Mouse (Mus musculus): Measurements from ENCODE around the gene Gm9936. TPM values are rescaled to one million over a fixed set of nuclear protein-coding genes. Genes with fewer than 3 reads are reported as not detected.

Gm9936 gene
- total and polyA plus RNA-seq, 3 experiments = 0.04 to 0.26 TPM; not detected in 1

DNA sequence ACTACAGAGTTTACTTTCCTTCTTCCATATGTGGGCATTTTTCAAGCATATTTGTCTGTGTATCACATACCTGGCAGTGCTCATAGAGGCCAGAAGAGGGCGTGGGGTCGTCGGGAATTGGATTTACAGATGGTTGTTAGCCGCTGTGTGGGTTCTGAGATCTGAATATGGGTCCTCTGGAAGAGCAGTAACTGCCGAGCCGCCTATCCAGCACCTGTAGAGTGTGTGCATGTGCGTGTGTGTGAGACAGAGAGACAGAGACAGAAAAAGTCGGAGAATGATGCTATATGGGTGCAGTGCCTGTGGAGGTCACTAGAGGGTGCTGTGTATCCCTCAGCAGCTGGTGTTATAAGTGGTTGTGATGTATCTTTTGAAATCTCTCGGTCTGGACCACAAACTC, 34.3 kb downstream of the Gm9936 start:
- peaks cover 0 to 7% of the 10 kb centered on the region in 2 experiments; a peak in 2 of 4 replicates for H3K4me1 ChIP-seq (ENCODE audit: control insufficient read depth in 1 of 2, insufficient read depth in 2 of 2)
- no peaks in the 10 kb centered on the region for H3K36me3 ChIP-seq (replicated peaks in 1 of 2; ENCODE audit: control insufficient read depth in 1 of 2, insufficient read depth in 1 of 2, low read length in 1 of 2)
- H3K9ac ChIP-seq (ENCODE audit: insufficient read depth, low read depth) = no peak overlapping the region
- dilution Hi-C loops (cut with MboI; ENCODE audit: extremely low pct_ligation_motif_present, extremely low pct_unique_long_range_greater_than_20kb, low sequenced_read_pairs) (no loop called here), in situ Hi-C loops (cut with MboI; ENCODE audit: low pct_ligation_motif_present, low pct_unique_long_range_greater_than_20kb, low sequenced_read_pairs) (no loop called here)
- no peak overlapping the region for H3K4me3 ChIP-seq (replicated peaks in 1 of 3; ENCODE audit: low read depth in 2 of 3, low read length in 2 of 3, poor library complexity in 1 of 3)
- no peaks in the 10 kb centered on the region for H3K27me3 ChIP-seq (replicated peaks)
- no peak; the same call in 1 of the 2 replicates for TF ChIP-seq NELFE (IDR thresholded peaks at IDR 0.05; ENCODE audit: low read depth, low read length)
- no peak for TF ChIP-seq IRF4 (IDR thresholded peaks at IDR 0.05; ENCODE audit: low read depth, low read length)
- no peak for TF ChIP-seq ZC3H11A (IDR thresholded peaks at IDR 0.05; ENCODE audit: low read depth, low read length)
- TF ChIP-seq ETS1 (conservative IDR thresholded peaks at IDR 0.05; ENCODE audit: low read depth, low read length) = no peak
- no peak for TF ChIP-seq ZMIZ1 (IDR thresholded peaks at IDR 0.05; ENCODE audit: low read depth, low read length)
- peak; percentile 47 for TF ChIP-seq SMC3 (IDR thresholded peaks at IDR 0.05; ENCODE audit: low read depth, low read length)
- no peak for TF ChIP-seq PAX5 (IDR thresholded peaks at IDR 0.05; ENCODE audit: low read length)
- no peak for TF ChIP-seq JUN (IDR thresholded peaks at IDR 0.05; ENCODE audit: insufficient read depth, low read depth, low read length)
- TF ChIP-seq POLR2AphosphoS2 (IDR thresholded peaks at IDR 0.05; ENCODE audit: low read depth, low read length) = no peak
- TF ChIP-seq NRF1 (IDR thresholded peaks at IDR 0.05; ENCODE audit: low read depth, low read length) = no peak
- no peak for TF ChIP-seq ZKSCAN1 (IDR thresholded peaks at IDR 0.05; ENCODE audit: borderline replicate concordance, low read depth, low read length)
- no peak for TF ChIP-seq UBTF (IDR thresholded peaks at IDR 0.05; ENCODE audit: low read depth, low read length)
- no peak for TF ChIP-seq MYC (IDR thresholded peaks at IDR 0.05; ENCODE audit: low read depth, low read length)
- TF ChIP-seq CTCF (conservative IDR thresholded peaks at IDR 0.05 in 1 of 2, IDR thresholded peaks at IDR 0.05 in 1 of 2; ENCODE audit: low read depth in 2 of 2, low read length in 2 of 2) = peak; percentile 73 to 89
- no peak for TF ChIP-seq MAX (IDR thresholded peaks at IDR 0.05; ENCODE audit: low read length)
- TF ChIP-seq RAD21 (IDR thresholded peaks at IDR 0.05; ENCODE audit: low read depth, low read length) = peak; percentile 42
- TF ChIP-seq JUND (conservative IDR thresholded peaks at IDR 0.05; ENCODE audit: low read depth, low read length) = no peak
- no peak for TF ChIP-seq USF1 (IDR thresholded peaks at IDR 0.05; ENCODE audit: low read depth, low read length)
- no peak for TF ChIP-seq KAT2A (IDR thresholded peaks at IDR 0.05; ENCODE audit: insufficient replicate concordance, low read length)
- no peak for TF ChIP-seq GABPA (IDR thresholded peaks at IDR 0.05; ENCODE audit: insufficient replicate concordance, low read depth, low read length)
- TF ChIP-seq TCF12 (IDR thresholded peaks at IDR 0.05; ENCODE audit: low read depth, low read length) = no peak
- TF ChIP-seq MXI1 (IDR thresholded peaks at IDR 0.05; ENCODE audit: low read depth, low read length) = no peak
- TF ChIP-seq POLR2A (IDR thresholded peaks at IDR 0.05; ENCODE audit: low read depth, low read length) = no peak
- no peak for TF ChIP-seq CHD1 (IDR thresholded peaks at IDR 0.05; ENCODE audit: low read depth, low read length)
- TF ChIP-seq CHD2 (IDR thresholded peaks at IDR 0.05; ENCODE audit: low read length) = no peak
- H3K4me2 ChIP-seq (ENCODE audit: insufficient read depth, low read depth, poor library complexity, severe bottlenecking) = 0 out of 2 replicates have a peak overlapping the region, but pooled peaks have one; percentile 34
- no peak overlapping the region for H3K27ac ChIP-seq (ENCODE audit: insufficient read depth, low read depth)
- no peaks in the 10 kb centered on the region for H3K79me2 ChIP-seq (replicated peaks; ENCODE audit: control insufficient read depth, extremely low read depth, insufficient read depth, poor library complexity, severe bottlenecking)
- peaks cover 8% of the 10 kb centered on the region for H3K9me3 ChIP-seq (replicated peaks; ENCODE audit: low read length)
- peak; percentile 48 for DNase-seq (ENCODE audit: extremely low read depth)
